Mouse (Mus musculus) E14TG2a.4 (cell line): ENCODE data around the gene Cdh10.

Source experiments
- CTCF ChIP-seq: conservative IDR thresholded peaks from 2 replicates; pipeline ENCODE4 v1.5.1; 2014; ENCODE audit warnings: low read length
- NANOG ChIP-seq: IDR thresholded peaks from 2 replicates; pipeline ENCODE4 v1.6.1; 2014; ENCODE audit warnings: borderline replicate concordance, low read length, mixed read lengths
- POU5F1 ChIP-seq: IDR thresholded peaks from 2 replicates; pipeline ENCODE4 v1.6.1; 2014; ENCODE audit warnings: low read length, borderline replicate concordance

DNA sequence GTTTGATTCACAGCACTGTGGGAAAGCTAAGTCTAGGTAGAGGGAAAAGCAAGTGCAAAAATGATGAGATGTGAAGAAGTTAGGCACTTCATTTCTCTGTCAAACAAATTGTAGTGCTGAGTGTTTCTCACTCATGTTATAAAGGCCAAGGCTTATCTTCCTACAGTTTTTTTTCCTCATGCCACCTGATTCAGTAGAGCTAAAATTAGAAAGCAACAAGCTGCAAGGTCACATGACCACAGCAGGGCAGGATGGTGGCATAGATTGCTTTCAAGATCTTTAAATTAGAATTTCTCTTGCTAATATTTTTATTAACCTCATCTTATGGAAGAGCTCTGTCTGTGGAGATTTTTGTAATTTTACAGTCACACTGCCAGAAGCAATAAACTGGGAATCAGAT lies 174.8 kb downstream of the Cdh10 start:
- TF ChIP-seq CTCF (no peak), POU5F1 (no peak), NANOG (no peak)
